Mouse (Mus musculus): ENCODE measurements around the gene Cbfa2t3.
"Not testable (repeated sequence)": the region's sequence is repeated elsewhere in the genome, so short reads cannot be mapped to it uniquely, and the experiment has no call there.

Cbfa2t3 gene

GRCm38 (mm10) chr8:122635878-122636802 lies 62.8 kb downstream of the Cbfa2t3 start:
- DNase-seq = no peak

- DNase-seq = no peak
Observed at GRCm38 (mm10) chr8:122633205-122633604, 65.7 kb downstream of the Cbfa2t3 start.

DNA sequence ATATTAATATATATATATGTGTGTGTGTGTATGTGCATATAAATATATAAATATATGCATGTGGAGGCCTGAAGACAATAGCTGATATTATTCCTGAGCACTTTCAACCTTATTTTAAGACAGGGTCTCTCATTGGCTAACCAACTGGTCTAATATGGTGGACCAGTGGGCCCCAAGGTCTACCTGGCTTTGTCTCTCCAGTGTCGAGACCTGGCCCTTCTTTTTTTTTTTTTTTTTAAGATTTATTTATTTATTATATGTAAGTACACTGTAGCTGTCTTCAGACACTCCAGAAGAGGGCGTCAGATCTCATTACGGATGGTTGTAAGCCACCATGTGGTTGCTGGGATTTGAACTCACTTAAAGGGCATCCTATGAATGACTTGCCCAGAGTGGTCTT lies 66.8 kb downstream of the Cbfa2t3 start:
- not testable (repeated sequence) for DNase-seq

GRCm38 (mm10) chr8:122630696-122631095 lies 68.2 kb downstream of the Cbfa2t3 start:
- no peak for DNase-seq

DNA sequence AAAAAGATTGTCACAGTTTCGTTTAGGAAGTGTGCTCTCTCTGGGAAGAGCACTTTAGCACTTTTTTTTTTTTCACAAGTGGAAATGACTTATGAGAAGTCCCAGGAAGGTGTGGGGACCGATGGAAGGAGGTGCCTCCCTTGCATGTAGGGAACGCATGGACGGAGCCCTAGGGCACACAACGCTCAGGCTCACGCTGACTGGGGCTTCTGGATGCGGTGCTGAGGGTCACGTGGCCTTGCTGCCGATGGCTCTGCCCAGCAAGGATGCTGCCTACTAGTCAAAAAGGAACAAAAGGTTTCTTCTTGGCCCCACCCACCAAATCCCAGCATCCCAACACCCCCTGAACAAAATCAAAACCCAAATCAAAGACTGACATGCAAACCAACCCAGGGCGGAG lies 69.5 kb downstream of the Cbfa2t3 start:
- no peak for DNase-seq

DNA sequence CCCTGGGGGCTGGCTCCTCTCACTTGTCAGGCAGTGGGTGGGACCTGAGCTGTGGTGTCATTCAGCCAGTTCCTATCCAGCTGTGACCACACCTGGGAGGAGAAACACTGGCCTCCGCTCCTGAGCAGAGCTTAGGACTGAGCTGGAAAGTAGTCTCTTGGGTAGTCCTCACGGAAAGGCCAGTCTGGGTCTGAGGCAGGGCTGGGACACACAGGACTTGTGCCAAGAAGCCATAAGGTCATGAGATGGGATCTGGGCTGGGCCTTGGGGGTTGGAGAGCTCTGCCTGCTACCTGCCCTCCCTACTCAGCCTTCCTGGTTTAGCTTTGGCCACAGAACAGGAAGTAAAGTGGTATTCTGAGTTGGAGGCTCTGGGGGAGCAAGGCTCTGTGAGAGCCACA lies 72.0 kb downstream of the Cbfa2t3 start:
- no peak for DNase-seq

- DNase-seq = peak; percentile 47
Observed at GRCm38 (mm10) chr8:122625811-122626210, 73.1 kb downstream of the Cbfa2t3 start.

GRCm38 (mm10) chr8:122624653-122625052 lies 74.3 kb downstream of the Cbfa2t3 start:
- no peak for DNase-seq

GRCm38 (mm10) chr8:122623844-122624642 lies 74.9 kb downstream of the Cbfa2t3 start:
- no peak for DNase-seq

GRCm38 (mm10) chr8:122622727-122623126 lies 76.2 kb downstream of the Cbfa2t3 start, which contains the start of gene Pabpn1l:
Gene Pabpn1l (minus strand): TSS chr8:122622739.
- peak; percentile 48 for DNase-seq

- no peak for DNase-seq
Observed at GRCm38 (mm10) chr8:122620446-122620845, 78.5 kb downstream of the Cbfa2t3 start.

- no peak for DNase-seq
Observed at GRCm38 (mm10) chr8:122618660-122619378, 80.1 kb downstream of the Cbfa2t3 start.

DNA sequence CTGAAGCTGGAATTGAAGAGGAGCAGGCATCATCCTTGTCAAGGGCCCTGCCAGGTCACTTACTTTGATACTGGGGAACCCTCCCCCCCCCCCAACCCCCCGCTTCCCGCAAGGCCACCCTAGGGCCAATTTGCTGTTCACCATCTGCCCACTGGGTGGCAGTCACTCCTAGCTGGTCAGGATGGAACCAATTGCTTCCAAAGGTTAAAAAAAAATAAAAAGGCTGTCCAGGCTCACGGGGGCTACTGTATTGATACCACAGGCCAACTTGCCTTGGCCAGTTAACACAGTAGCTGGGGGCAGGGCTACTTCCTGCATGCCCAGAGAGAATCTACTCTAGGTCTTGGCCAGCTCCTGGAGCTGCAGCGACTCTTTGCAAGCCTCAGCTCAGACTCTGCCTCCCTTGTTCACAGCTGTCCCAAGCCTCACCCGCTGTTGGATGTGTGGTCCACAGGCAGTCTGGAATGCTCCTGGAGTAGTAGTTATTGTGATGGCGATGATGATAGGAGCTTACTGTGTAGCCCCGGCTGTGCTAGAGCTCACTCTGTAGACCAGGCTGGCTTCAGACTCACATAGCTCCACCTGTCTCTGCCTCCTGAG lies 80.9 kb downstream of the Cbfa2t3 start:
- DNase-seq = peak; percentile 87

GRCm38 (mm10) chr8:122616181-122616905 lies 82.6 kb downstream of the Cbfa2t3 start:
- no peak for DNase-seq

GRCm38 (mm10) chr8:122611295-122612133 lies 87.4 kb downstream of the Cbfa2t3 start, which contains the start of the genes Galns and Trappc2l:
Gene Galns (minus strand): TSS chr8:122611463.
Gene Trappc2l (plus strand): TSS chr8:122611640.
- peak; percentile 98 for DNase-seq

DNA sequence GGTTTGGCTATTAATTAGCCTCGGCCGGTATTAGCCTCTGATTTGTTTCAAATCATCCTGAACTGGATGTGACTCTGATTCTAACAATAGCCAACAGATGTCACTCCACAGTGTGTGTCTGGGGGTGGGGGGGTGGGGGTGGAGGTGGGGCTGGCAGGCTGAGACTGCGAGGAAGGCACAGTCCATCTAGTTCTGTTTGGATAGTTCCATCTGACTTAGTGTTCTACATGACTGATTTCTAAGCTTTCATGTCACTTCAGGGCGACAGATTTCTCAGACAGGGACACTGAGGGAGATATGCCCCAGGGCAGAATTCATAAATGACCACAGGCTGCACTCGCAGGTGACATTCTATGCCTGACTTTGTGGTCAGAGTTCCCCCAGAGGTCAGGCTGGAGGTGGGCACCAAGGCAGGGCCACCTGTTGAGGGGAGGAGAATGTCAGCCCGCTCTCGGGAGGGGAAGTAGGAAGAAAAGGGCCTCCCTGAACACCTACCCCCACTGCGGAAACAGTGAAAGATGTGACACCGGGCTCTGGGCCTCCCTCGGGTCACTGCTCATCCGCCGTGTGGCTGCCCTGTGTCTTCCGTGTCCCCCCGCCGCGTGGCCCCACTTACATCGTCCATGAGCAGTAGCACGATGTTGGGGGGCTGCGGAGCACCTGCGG lies 88.2 kb downstream of the Cbfa2t3 start:
- DNase-seq = peak; percentile 62

- DNase-seq = no peak
Observed at GRCm38 (mm10) chr8:122610209-122610608, 88.7 kb downstream of the Cbfa2t3 start.

DNA sequence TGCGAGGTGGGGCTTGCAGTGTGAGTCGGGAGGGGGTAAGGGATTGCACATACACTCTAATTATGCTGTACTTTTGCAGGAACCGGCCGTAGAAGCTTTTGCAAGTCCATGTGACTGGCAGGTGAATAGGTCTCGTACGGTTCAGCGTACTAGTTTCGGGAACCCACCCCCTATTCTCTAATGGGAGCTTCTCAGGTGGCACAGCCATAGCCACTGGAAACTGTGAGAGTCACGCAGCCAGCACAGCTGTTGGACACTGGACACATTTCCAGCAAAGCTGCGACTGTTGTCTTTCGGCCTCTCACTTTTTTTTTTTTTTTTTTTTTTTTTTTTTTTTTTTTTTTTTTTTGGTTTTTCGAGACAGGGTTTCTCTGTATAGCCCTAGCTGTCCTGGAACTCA lies 92.1 kb downstream of the Cbfa2t3 start:
- DNase-seq = no peak

DNA sequence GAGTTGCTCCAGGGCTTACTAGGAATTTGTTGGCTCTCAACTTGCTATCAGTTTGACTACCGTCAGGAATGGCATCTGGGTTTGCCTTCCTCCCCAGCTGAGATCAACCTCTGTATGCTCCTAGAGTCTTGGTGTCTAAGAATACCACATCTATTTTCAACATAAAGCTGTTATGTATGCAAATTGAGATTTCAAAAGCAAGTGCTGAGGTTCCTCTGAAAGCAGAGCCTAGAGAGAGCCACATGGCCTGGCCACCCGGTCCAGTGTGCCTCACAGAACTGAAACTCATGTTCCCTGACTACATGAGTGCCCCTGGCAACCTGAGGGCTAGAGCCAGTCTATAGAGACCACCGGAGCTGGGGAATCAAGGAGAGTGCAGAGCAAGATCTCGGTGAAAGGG lies 93.5 kb downstream of the Cbfa2t3 start:
- DNase-seq = no peak

GRCm38 (mm10) chr8:122604640-122605039 lies 94.3 kb downstream of the Cbfa2t3 start:
- no peak for DNase-seq

Data from kidney, adult 9 months (tissue).